Mouse (Mus musculus) heart, adult 2 months (tissue): ENCODE results near the gene Tmem255b. TPM values are rescaled to one million over a fixed set of nuclear protein-coding genes. Genes with fewer than 3 reads are reported as not detected.
A peak's percentile ranks its signal among the peaks of the same experiment; 100 is the strongest.

ENCODE experiments used
- DNase-seq, 2 experiments: peaks; one replicate each; pipeline ENCODE4 v3.0.0; 2021
- H3K27ac ChIP-seq: fragments of 200-600 bp; 2 replicates; pipeline ENCODE4 v1.8.1; 2022
- H3K27me3 ChIP-seq: fragments of 200-500 bp; 2 replicates; pipeline ENCODE4 v1.6.1; 2012; ENCODE audit warnings: mild to moderate bottlenecking, low read length, inconsistent platforms, mixed read lengths; ENCODE audit not compliant: control insufficient read depth, insufficient read depth
- H3K36me3 ChIP-seq: fragments of 200-500 bp; 2 replicates; pipeline ENCODE4 v1.6.1; 2012; ENCODE audit warnings: low read length, inconsistent platforms; ENCODE audit not compliant: control insufficient read depth, insufficient read depth
- H3K4me1 ChIP-seq: fragments of 200-500 bp; 2 replicates; pipeline ENCODE4 v1.6.1; 2011; ENCODE audit warnings: low read length; ENCODE audit not compliant: control insufficient read depth, insufficient read depth
- H3K4me3 ChIP-seq: fragments of 200-600 bp; 2 replicates; pipeline ENCODE4 v1.8.1; 2022
- H3K79me2 ChIP-seq: fragments of 200-500 bp; replicated peaks from 2 replicates; pipeline ENCODE4 v1.6.1; 2012; ENCODE audit warnings: mild to moderate bottlenecking, inconsistent platforms, low read length, moderate library complexity, mixed read lengths; ENCODE audit not compliant: control insufficient read depth, insufficient read depth
- H3K9ac ChIP-seq: fragments of 200-500 bp; 2 replicates; pipeline ENCODE4 v1.6.1; 2012; ENCODE audit warnings: low read depth, mild to moderate bottlenecking, control low read depth, inconsistent platforms, low read length, mixed read lengths
- CTCF ChIP-seq: fragments of 200-600 bp; IDR thresholded peaks from 2 replicates; pipeline ENCODE4 v1.8.1; 2022; ENCODE audit warnings: antibody characterized with exemption, mild to moderate bottlenecking, moderate library complexity
- EP300 ChIP-seq: fragments of 200-500 bp; IDR thresholded peaks from 2 replicates; pipeline ENCODE4 v1.6.1; 2011; ENCODE audit warnings: low read depth, low read length, control low read depth; ENCODE audit not compliant: insufficient read depth
- POLR2A ChIP-seq: fragments of 200-500 bp; IDR thresholded peaks from 2 replicates; pipeline ENCODE4 v1.6.1; 2011; ENCODE audit warnings: mild to moderate bottlenecking, low read depth, low read length, control low read depth; ENCODE audit not compliant: insufficient read depth
- WGBS: fragments of 180-500 bp; shearing (Covaris S2); methylation state at CpG from one replicate; pipeline ENCODE4 v1.1.7; 2018; 5-methylcytosine and 5-hydroxymethylcytosine counted together
- intact Hi-C: fragments of 180-260 bp; cut with DNase I; formaldehyde crosslinking; loops from one replicate; pipeline ENCODE4 v1.15.1; 2025
- polyA plus RNA-seq: library from polyadenylated mRNA; depleted of rRNA; stranded (reverse); fragments of >200 nt; gene quantifications from 2 replicates; pipeline ENCODE4 v1.2.3, GENCODE M21; 2012
- total RNA-seq, 2 experiments: library from RNA; stranded (reverse); gene quantifications; 2 replicates each; pipeline ENCODE4 v1.2.3; 2021

The Tmem255b gene
- total and polyA plus RNA-seq, 3 experiments = 4.8 to 10.2 (median 8.0) TPM

- Histone ChIP-seq H3K4me1 (peaks cover 25% of the 10 kb centered on the region), H3K79me2 (no peaks in the 10 kb centered on the region), H3K36me3 (peaks cover 18% of the 10 kb centered on the region), H3K4me3 (peak within 1 kb of the TSS; percentile 87), H3K9ac (peak within 1 kb of the TSS; percentile 94), H3K27me3 (no peaks in the 10 kb centered on the region), H3K27ac (peak within 1 kb of the TSS; percentile 94)
- peak; percentile 81 to 82 for DNase-seq
- 1% methylated on average over 56 of the region's 64 CpGs for WGBS
- intact Hi-C loops = loop anchor here (1.0 to 5.0 kb wide), 2 partner anchors 35 to 67 kb away; no protein-coding TSS in a partner anchor
- TF ChIP-seq CTCF (no peak), POLR2A (peak; percentile 88)
These were observed 59.1 kb downstream of the Tmem255b start, which contains the start of gene Gas6 for GRCm38 (mm10) chr8:13493858-13494631. TSS of gene Gas6 (minus strand) at chr8:13494490.

GRCm38 (mm10) chr8:13501221-13501620 is 66.2 kb downstream of the Tmem255b start:
- WGBS = 70% methylated on average over 3 of the region's 3 CpGs
- DNase-seq = no peak
- Histone ChIP-seq H3K36me3 (no peaks in the 10 kb centered on the region), H3K9ac (no peak overlapping the region), H3K4me3 (no peak overlapping the region), H3K27ac (no peak overlapping the region), H3K27me3 (no peaks in the 10 kb centered on the region), H3K4me1 (peaks cover 4% of the 10 kb centered on the region; the same call in 1 of the 2 replicates), H3K79me2 (no peaks in the 10 kb centered on the region)
- TF ChIP-seq CTCF (no peak), EP300 (no peak), POLR2A (no peak)
- intact Hi-C loops = no loop called here

- intact Hi-C loops = no loop called here
- 0 out of 2 replicates have a peak, but pooled peaks have one; percentile 11 for TF ChIP-seq EP300
- TF ChIP-seq POLR2A = no peak
- Histone ChIP-seq H3K27ac (no peak overlapping the region), H3K27me3 (no peaks in the 10 kb centered on the region), H3K4me1 (peaks cover 10% of the 10 kb centered on the region; the same call in 1 of the 2 replicates), H3K36me3 (no peaks in the 10 kb centered on the region), H3K9ac (no peak overlapping the region), H3K79me2 (no peaks in the 10 kb centered on the region), H3K4me3 (no peak overlapping the region)
- peak; percentile 39 to 55 for DNase-seq
- 42% methylated on average over 8 of the region's 8 CpGs for WGBS
These were observed 69.1 kb downstream of the Tmem255b start for GRCm38 (mm10) chr8:13503936-13504606.

GRCm38 (mm10) chr8:13504894-13505674 is 70.1 kb downstream of the Tmem255b start:
- Histone ChIP-seq H3K4me3 (no peak overlapping the region), H3K36me3 (no peaks in the 10 kb centered on the region), H3K27ac (no peak overlapping the region), H3K79me2 (no peaks in the 10 kb centered on the region), H3K27me3 (no peaks in the 10 kb centered on the region), H3K9ac (no peak overlapping the region), H3K4me1 (peaks cover 10% of the 10 kb centered on the region; the same call in 1 of the 2 replicates)
- intact Hi-C loops = no loop called here
- TF ChIP-seq EP300 = no peak
- no peak for TF ChIP-seq POLR2A
- TF ChIP-seq CTCF = no peak
- no peak for DNase-seq

- peak; percentile 80 to 82 for DNase-seq
- intact Hi-C loops = no loop called here
- no peak overlapping the region for H3K27ac ChIP-seq
- peak; percentile 77 for TF ChIP-seq EP300
- no peak for TF ChIP-seq POLR2A
- no peak overlapping the region for H3K4me3 ChIP-seq
- H3K27me3 ChIP-seq = no peaks in the 10 kb centered on the region
- H3K79me2 ChIP-seq = no peaks in the 10 kb centered on the region
- H3K9ac ChIP-seq = no peak overlapping the region
- WGBS = 33% methylated on average over 4 of the region's 4 CpGs
- H3K4me1 ChIP-seq = peaks cover 10% of the 10 kb centered on the region; the same call in 1 of the 2 replicates
- H3K36me3 ChIP-seq = no peaks in the 10 kb centered on the region
These were observed 71.9 kb downstream of the Tmem255b start for GRCm38 (mm10) chr8:13506849-13507248.
